Mouse (Mus musculus): ENCODE data around the gene Irf7.
A peak's percentile ranks its signal among the peaks of the same experiment; 100 is the strongest.
"Not testable (repeated sequence)": the region's sequence is repeated elsewhere in the genome, so short reads cannot be mapped to it uniquely, and the experiment has no call there.

The Irf7 gene

DNA sequence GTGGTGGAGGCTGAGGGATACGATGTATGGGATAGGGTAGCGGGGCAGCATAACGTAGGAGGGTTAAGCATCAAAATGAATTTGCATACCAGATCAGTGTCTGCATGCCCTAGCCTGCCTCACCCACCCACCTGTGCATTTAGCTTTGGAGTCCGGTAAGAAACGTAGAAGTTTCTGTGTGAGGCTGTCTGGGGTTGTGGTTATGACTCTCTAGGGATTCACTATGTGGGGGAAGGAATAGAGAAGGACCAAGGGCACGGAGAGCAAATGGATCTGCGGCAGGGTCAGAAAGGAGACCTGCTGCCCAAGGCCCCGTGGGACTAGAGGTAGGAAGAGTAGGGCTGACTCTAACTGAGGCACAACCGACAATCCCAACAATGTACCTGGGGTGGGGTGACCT is 9.1 kb upstream of the Irf7 start:
- no peak for DNase-seq

DNA sequence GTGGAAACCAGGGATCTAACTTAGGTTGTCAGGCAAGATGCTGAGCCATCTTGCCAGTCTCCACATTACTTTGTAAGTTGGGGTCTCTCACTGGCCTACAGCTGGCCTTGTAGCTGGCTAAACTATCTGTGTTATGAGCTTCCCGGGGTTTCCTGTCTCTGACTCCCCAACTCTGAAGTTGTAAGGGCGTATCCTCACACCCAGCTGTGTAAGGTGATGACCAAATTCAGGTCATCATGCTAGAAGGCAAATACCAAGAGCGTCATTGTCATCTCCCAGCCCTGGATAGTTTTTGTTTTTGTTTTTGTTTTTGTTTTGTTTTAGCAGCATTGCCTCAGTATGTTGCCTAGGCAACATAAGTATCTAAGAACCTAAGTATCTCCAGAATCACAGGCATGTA is 4.3 kb upstream of the Irf7 start:
- no peak for DNase-seq

DNA sequence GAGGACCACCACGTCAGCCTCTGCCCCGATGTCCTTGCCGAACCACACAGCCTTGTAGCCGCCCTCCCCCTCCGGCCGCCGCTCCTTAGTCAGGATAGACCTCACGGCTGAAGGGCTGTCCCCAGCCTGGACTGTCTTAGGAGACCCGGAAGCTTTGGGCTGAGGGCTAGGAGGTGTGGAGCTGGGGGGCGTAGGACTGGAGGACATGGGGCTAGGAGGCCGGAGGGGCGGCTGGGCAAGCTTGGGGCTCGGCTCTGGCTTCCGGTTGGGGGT is 2.9 kb upstream of the Irf7 start:
- DNase-seq = no peak

DNA sequence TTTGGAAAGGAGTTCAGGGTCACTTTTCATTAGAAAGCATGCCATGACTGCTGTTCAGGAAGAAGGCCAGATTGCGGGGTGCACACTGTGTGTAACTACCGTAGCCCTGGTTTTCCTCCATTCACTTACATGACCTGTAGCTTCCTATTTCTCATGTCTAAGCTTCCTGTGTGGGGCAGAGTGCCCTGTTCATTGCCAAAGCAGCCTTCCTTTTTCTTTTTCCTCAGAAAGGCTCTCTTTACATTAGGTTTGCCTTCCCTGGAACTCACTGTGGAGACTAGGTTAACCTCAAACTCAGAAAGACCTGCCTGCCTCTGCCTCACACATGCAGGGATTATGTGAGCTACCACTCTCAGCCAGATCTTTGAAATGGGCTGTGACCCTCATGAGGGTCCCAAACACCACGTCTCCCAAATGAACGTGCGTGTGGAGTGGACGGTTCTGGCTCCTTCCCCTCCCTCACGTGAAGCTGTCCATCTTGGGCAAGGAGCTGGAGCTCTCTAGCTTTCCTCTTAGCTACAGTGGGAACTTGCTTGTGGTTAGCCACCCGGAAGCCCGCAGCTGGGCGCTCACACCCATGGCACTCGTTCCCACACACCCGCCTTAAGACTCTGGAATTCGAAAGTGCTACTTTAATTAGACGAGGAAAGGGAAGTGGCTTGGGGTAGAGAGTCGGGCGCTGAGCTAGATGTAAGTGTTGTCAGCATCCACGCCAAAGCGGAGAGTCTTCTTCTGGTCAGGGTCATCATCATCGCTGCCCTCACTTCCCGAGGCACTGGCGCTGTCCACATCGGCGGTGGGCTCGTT is 2.4 kb upstream of the Irf7 start:
- no peak for DNase-seq

DNA sequence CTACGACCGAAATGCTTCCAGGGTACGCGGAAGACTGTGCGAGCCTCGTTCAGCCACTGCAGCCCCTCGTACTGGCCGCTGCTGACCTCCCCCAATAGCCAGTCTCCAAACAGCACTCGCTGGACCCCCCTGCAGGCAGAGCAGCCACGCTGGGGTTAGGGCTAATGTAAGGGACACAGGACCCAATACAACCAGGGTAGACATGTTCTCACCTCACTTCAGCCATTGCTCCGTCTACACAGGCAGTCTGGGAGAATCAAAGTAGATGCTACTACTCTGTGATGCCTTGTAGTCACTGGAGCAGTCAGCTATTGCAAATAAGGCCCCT is 906 bp downstream of the Irf7 start:
- no peak for DNase-seq

DNA sequence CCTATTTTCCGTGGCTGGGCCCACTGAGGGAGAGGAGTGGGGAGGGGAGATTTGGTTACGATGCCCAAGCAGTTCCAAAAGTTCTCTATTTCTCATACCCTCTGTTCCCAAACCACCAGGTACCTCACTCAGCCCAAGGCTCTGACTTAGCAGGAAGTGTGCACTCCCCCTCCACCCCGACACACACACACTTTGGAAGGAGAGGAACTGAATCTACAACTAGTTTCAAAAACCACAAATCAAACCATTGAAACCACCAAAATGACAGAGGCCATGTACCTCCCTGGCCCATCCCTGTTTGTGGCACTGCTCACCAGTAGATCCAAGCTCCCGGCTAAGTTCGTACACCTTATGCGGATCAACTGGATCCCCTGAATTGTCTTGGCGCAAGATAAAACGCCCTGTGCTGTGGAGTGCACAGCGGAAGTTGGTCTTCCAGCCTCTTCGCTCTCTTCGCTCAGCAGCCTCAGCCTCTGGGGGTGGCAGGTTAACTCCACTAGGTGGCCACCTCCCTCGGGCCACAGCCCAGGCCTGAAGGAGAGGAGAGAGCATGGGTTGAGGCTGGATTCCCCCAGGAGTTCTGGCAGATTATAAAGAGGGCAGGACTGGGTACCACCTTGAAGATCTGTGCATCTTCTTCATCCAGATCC is 1.4 kb downstream of the Irf7 start:
- DNase-seq = peak; percentile 50

DNA sequence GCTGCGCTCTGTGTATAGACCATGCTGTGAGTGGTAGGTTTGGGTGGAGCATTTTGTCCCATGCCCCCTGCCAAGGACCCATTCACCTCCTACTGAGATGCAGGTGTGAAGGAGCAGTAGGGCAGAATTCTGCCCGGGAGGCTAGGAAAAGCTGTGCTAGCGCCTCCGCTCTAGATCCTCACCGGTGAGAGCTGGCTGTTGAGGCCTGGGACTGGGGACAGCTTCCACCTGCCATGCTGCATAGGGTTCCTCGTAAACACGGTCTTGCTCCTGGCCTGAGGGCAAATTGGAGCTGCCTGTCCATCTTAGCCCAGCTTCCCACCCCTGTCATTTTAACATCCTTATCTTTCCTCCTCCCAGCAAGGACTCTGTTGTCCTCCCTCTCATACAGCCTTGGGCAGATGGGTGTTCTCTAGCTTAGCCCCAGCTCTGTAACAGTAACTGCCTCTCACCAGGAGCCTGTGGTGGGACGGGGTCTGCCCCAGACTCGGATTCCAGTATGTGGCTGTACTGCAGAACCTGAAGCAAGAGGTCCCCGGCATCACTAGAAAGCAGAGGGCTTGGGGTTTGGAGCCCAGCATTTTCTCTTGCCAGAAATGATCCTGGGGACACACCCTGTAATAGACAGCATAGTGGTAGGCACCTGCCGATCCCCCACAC is 2.1 kb downstream of the Irf7 start:
- no peak for DNase-seq

DNA sequence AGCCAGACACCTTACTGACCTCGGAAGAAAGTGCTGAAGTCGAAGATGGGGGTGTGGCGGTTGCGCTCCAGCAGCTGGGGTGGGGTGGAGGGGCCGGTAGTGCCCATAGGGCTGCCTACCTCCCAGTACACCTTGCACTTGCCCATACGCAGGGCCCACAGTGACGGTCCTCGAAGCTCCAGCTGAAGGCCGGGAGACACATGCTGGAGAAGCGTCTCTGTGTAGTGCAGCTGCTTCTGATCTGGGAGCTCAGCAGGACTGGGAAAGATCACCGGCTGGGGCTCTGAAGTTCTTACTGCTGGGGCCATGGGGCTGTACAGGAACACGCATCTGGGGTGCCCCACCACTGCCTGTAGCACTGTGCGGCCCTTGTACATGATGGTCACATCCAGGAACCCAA is 2.6 kb downstream of the Irf7 start:
- DNase-seq = no peak

DNA sequence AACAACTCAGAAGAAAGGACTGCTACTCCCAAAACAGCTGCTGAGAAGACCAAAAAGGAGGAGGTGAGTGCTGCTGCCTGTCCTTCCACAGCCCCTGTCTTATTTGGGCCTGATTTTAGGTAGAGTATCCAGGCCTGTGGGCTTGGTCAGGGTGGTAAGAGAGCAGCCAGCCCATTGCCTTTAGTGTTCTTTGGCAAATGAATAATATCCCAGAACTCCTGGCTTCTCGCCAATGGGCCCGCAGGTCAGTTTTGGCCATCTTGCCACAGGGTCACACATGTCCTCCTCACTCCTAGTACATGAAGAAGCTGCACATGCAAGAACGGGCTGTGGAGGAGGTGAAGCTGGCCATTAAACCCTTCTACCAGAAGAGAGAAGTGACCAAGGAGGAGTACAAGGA is 4.8 kb downstream of the Irf7 start:
- no peak for DNase-seq

DNA sequence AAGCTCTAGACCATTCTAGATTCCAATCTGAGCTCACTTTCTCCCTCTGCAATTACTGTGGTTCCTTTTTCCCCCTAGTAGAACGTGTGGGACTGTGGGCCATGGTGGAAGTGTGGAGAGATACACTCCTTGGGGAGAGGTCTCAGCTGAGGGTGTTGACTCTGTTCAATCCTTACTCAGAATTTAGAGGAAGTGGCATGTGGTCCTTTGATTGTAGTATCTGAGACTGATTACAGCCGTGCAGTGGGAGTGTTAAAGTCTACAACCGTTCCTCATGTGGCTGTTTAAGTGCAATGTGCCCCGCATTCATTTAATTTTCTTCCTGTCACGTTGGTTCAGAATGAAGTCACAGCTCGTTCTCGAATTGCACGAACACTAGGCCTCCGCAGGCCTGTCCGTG is 10.1 kb downstream of the Irf7 start:
- no peak for DNase-seq

DNA sequence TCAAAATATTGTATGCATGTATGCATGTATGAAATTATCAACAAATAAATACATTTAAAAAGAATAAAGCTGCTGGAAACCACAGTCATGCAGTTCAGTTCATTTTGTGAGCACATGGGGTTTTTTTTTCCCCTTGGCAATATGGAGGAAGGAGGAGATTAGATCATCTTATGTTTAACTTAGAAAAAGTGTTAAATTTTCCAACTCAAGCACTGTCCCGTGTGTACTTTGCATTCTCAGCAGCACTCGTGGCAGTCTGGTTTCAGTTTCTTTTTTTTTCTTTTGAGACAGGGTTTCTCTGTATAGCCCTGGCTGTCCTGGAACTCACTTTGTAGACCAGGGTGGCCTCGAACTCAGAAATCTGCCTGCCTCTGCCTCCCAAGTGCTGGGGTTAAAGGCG is 15.8 kb downstream of the Irf7 start:
- not testable (repeated sequence) for DNase-seq

DNA sequence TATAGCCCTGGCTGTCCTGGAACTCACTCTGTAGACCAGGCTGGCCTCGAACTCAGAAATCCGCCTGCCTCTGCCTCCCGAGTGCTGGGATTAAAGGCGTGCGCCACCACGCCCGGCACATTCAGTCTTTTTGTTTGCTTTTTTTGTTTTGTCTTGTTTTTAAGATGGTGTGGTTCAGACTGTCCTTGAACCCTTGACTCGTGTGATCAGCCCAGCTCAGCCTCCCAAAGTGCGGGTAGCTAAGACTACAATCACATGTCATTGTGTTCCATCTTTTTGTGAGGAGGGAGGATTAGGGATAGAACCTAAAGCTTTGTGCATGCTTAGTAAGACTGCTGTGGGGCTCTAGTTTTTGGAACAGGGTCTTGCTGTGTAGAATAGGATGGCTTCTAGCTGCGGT is 34.7 kb downstream of the Irf7 start:
- no peak for DNase-seq

DNA sequence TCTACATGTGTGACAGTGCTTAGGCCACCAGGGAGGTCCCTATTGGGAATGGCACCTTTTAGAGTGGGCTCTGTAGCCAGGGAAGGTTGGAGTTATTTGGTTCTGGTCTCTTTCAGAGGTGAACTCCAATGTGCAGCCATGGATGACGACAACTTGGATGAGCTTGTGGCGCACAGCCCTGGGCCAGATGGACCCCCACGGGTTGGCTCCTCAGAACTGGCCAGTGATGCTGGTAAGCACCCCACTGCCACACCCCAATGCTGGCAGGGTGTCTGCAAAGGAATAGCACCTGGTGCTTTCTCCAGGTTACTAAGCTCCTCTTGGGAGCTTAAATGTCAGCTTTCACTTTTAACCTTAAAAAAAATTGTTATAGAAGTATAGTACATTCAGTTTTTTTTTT is 35.2 kb downstream of the Irf7 start:
- DNase-seq = no peak

DNA sequence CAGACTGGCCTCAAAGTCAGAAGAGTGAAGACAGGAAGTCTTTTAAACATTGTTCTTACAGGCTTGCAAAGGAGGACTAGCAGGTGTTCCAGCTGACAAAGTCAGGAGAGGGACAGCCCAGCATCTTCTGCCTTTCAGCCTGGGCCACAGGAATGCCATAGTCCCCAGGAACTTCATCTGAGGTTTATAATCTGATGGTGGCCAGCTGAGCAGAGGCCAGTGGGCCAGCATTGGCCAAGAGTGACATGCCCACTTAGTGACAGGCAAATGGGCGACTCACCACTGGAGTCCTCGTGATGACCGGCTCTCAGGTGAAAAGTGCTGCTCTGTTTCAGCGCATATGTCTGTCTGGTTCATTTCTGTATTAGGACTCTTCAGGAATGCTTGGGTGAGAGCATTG is 35.7 kb downstream of the Irf7 start:
- no peak for DNase-seq

DNA sequence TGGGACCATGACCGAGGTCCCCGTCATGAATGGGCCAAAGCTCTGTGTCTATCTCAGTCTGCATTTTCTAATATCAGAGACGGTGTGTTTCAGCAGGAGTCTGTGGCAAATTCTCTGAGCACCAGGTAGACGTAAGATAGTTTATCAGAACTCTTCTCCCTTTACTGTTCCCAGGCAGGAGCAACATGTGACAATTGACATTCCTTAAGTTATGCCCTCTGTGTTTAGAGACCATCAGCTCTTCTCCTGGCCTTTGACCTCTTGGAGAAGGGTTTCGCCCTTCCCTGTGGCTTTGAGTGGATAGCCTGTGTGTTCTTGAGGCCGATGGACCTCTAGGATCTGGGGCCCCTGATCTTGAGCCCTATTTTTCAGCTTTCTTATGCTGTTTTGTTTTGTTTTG is 36.6 kb downstream of the Irf7 start:
- DNase-seq = no peak

DNA sequence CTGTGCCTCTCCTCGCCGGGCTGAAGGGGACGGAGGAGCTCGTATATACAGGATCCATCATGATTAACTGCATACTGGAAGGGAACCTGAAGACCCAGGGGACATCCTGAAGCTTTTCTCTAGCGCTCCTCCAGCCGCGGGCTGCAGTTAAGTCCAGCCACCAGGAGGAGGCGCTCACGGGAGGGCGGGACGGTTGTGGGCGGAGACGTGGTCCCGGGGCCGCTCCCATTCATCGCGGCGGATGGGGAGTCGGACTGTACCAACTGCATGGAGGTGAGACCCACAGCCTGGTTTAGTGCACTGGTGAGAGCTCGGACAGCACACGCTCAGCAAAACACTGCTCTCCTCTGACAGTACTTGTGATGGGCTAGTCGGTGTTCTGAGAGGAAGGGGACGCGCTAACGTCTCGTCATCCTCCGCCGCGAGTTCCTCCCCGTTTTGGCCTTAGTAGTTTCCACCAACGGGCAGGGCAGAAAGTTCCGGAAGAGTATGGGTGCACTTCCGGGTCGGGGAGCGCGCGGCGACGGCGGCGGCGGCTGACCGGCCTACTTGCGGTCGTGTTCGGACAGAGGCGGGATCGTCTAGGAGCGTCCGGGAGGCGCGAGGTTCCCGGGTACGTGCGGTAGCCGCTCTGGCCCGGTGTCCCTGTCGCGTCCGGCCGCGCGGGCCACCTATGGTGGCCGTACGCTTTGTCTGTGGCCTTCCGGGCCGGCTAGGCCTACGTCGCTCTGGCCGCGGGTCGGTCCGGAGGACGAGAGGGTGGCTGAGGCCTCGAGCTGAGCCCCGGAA is 37.8 kb downstream of the Irf7 start, which contains the start of gene Phrf1:
TSS of gene Phrf1 (plus strand) at position 506 of the 789 bp plus-strand sequence.
- DNase-seq = peak; percentile 93

DNA sequence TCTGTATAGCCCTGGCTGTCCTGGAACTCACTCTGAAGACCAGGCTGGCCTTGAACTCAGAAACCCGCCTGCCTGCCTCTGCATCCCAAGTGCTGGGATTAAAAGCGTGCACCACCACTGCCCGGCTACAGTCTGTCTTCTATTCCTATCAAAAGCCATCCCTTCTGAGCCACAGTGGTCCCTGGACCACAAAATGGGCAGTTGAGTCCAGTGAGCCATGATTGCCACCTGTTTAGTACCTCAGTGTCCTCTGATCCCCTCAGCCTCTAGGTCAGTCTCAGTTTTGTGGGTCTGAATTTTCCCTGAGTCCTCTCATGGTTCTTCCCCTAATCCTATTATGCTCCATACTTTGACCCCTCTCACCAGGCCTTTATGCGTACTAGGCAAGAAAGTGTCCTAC is 38.5 kb downstream of the Irf7 start:
- no peak for DNase-seq

DNA sequence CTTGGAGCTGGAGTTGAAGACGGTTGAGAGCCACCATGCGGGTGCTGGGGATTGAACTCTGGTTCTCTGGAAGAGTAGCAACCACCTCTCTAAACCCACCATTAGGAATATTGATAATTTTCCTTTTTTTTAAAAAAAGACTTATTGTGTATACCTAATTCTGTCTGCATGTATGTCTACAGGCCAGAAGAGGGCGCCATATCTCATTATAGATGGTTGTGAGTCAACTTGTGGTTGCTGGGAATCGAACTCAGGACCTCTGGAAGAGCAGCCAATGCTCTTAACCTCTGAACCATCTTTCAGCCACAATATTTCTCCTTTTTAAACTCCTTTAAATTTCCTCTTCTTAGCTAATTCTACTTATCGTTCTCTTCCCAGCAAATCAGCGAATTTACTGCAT is 39.7 kb downstream of the Irf7 start:
- no peak for DNase-seq

DNA sequence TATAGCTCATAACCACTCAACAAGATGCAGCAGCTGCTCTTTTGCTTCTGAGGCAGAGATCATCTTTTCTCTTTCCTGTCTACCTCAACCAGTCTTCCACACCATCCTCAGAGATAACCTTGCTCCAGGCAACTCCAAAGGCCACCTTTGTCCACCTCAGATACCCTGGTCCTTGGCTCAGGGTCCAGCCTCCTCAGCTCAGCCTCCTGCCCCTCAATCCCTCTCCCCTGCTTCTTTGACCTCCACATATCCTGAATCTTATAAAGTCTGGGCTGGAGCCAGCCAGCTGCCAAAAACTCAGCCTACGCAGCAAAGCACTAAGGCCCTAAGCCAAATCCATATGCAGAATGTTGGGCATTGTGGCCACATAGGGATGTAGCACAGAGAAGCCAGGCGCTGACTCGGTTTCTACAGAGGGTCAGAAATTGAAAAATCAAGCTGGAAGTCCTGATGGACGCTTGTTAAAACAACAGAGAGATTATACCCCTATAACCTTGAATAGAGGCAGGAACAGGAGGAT is 43.5 kb downstream of the Irf7 start:
- no peak for DNase-seq

DNA sequence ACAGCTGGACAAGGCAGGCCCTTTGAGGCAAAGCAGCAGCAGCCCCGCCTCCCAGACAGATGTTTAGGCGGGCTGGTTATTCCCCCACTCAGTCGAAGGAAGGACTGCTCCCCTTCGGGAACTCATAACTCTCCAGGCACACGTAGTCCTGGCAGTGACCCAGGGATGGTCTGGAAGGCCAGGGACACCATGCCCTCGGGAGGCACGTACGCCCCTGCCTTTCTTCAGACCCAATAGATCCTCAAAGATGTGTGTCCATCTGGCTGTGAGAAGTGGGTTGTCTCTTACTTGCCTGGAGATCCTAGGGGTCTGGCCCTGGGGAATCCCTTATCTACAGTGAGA is 44.2 kb downstream of the Irf7 start:
- DNase-seq = no peak

DNA sequence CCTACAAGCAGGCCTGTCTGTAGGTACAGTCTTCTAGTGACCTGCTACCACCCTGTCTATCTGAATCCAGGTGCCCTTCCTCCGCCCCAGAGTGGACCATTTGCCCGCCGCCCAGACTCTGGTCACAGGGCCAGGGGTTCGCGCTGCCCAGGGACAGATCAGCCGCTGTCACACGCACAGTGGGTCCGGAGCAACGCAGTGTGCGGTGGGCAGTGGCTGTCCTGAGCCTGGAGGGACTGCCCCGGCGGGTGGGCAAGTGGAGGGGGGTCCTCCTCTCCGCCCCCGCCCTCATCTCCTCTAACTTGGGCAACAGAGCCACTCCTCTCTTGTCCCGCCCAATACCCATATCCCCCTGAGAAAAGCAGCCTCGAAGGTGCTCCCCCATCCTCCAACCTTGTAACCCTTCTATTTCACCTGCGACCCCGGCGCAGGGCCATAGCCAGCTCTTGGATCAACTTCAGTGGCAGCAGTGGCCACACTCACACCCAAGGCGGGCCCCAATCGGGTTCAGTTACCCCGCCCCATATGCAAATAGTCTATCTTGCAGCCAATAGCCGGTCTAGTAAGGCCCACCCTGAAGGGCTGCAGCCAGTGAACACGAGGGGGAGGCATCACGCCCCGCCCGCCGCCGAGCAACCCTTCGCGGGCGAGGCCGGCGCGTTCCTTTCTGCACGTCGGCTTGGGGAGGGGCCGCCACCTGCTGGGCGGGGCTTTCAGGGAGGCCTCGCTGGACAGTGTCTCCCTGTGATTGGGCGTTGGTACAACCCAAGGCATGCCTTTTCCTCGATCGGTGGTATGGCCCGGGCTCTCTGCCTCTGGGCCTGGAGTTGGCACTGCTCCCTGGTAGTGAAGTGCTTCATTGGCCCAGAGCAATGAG is 44.8 kb downstream of the Irf7 start:
- DNase-seq = peak; percentile 98

DNA sequence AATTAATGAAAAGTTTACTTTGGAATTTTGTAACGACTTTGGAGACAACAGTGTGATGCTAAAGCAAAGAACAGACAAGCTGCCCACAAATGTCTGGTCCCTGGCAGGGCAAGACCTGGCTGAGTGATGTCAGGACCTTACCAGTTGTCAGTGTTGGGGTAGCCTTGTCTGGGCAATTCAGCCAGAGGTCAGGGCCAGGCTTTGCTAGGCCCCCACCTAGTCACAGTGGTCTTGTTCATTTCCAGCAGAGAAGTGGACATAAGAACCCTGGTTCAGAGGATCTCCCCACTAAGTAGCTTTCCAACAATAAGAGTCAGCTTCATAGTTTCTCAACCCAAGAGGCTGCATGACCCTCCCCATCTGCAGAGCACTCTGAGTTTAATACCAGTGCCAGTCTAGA is 45.9 kb downstream of the Irf7 start:
- DNase-seq = no peak
